Mouse (Mus musculus) cerebellum, postnatal 4 days (tissue): Measurements from ENCODE around the gene Foxp1.

Source experiments
- DNase-seq, 2 experiments: peaks; one replicate each; pipeline ENCODE4 v3.0.0; 2022; ENCODE audit warnings: low spot score in 2 of 2, mixed read lengths in 1 of 2

Gene Foxp1

GRCm38 (mm10) chr6:99485217-99485883 lies 37.2 kb downstream of the Foxp1 start:
- peak; percentile 22 to 47 for DNase-seq

- DNase-seq, result no peak
Measured at GRCm38 (mm10) chr6:99484884-99485216, 37.7 kb downstream of the Foxp1 start.

DNA sequence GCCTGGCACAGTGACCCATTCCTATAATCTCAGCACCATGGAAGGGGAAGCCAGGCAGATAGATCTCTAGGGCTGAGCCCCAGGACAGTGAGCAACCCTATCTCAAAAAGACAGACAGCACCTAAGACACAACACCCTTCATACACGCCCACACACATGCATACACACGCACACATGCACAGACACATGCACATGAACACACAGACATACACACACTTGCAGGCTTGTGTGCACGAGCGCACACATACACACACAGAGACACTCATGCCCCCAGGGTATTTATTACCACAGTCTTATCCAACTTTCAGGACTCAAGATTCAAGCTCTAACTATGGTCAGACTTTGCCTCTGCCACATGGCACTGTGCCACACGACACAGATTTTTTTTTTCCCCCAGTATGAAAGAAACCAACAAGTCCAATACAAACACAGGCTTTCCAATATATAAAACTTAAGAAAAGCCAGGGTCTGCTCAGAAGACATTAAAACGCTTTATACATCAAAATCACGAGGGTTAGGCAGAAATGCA lies 38.3 kb downstream of the Foxp1 start:
- DNase-seq, result no peak

DNA sequence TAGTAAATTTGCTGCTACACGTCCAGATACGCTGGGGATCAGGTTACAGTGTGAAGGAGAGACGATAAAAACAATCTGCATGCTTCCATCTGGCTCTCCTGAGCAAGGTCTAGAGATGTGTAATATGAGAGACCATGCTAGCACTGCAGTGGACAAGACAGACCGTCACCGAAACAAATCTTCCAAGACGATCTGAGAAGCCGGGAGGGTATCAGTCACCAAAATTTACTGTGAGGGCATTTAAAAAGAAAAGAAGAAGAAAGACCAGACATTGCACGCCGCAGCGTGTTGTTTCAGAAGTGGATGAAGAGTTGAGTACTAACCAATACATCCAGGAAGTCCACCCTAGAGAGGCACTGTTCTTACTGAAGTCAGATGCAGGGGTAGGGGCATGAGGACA lies 39.0 kb downstream of the Foxp1 start:
- DNase-seq, result no peak

- no peak for DNase-seq
Measured at GRCm38 (mm10) chr6:99481568-99481967, 41.0 kb downstream of the Foxp1 start.

DNA sequence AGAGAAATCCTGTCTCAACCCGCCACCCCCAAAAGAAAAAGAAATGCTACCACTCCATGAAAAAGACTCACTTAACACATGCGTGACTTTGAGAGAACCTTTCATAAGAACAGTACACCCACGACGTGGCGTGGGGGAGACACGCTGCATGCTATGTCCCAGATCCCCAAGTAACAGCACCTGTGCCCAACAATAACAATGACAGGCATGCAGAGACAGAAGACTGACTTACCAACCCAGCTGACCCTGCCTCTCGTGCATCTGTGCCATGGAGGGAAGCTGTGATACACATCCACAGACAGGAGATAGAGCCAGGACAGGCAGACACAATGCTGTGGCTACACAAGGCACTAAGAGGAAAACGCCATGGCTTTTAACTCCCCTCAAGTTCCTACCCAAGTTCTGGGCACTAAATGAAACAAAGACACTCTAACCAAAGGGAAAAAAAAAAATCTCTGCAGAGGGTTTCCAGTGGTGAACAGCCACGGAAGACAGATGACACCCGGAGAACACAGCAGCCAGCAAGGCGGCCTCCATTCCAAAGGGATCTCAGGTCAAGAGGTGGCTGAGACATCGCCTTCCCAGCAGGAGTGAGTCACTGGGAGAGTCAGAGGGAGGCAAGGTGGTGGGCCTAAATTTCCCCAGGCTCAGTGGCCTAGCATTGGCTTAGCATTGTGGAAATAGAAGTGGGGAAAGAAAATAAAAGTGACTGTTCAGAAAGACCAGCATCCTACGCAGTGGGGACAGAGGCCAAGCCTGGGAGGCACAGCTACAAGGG lies 43.5 kb downstream of the Foxp1 start:
- DNase-seq, result no peak

- DNase-seq, result no peak
Measured at GRCm38 (mm10) chr6:99475040-99475439, 47.5 kb downstream of the Foxp1 start.

- no peak for DNase-seq
Measured at GRCm38 (mm10) chr6:99470906-99471305, 51.6 kb downstream of the Foxp1 start.

GRCm38 (mm10) chr6:99469134-99469834 lies 53.2 kb downstream of the Foxp1 start:
- DNase-seq, result no peak

- DNase-seq, result no peak
Measured at GRCm38 (mm10) chr6:99467831-99468230, 54.7 kb downstream of the Foxp1 start.

GRCm38 (mm10) chr6:99467109-99467508 lies 55.4 kb downstream of the Foxp1 start:
- no peak for DNase-seq

DNA sequence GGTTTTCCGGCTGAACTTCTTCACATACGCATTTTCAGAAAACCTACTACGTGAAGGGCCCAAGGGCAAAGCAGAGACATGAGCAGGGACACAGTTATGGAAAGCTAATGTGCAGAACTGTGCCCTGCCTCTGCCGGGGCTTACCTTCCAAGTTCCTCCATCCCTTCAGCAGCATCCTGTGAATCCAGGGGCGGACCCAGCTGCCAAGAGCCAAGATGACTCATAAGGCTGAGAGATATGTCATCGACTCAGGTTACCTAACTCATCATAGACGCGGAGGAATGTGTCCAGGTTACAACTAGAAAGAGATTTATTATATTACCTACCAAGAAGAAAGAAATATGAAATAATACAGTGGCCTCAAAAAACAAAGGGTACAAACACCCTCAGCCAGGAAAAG lies 56.2 kb downstream of the Foxp1 start:
- no peak for DNase-seq

DNA sequence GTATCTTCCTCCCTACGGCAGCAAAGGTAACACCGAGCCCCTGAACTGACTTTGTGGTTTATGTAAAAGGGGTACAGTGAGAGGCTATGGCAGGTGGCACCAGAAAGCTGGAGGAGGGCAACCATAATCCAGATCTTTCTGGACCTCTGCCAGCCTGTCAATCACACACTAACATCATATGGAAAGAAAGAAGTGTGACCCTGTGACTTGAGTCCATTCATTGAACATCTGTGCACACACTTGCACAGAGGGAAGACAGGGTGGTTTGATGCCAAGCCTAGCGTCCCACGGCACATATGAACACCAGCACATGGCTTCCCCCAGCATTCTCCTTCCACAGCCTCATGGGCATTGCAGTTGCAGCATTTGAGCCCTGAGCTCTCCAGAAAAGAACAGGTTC lies 58.1 kb downstream of the Foxp1 start:
- peak in 1 of 2 experiments; percentile 6 for DNase-seq

GRCm38 (mm10) chr6:99463906-99464305 lies 58.6 kb downstream of the Foxp1 start:
- DNase-seq, result peak in 1 of 2 experiments; percentile 44

DNA sequence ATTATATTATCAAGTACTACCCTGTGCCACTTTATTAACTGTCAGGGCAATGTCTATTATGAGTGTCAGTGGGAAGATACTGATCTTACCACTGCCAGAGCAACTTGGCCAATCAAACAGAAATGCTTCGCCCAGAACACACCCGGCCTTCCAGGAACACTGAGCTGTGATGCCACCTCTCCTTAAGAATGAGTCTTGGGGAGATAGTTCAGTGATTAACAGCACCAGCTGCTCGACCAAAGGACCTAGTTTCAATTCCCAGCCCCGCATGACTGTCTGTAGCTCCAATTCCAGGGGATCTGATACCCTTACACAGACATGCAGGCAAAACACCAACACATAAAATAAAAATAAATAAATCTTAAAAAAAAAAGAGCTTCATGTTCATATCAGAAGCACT lies 63.7 kb downstream of the Foxp1 start:
- DNase-seq, result no peak

DNA sequence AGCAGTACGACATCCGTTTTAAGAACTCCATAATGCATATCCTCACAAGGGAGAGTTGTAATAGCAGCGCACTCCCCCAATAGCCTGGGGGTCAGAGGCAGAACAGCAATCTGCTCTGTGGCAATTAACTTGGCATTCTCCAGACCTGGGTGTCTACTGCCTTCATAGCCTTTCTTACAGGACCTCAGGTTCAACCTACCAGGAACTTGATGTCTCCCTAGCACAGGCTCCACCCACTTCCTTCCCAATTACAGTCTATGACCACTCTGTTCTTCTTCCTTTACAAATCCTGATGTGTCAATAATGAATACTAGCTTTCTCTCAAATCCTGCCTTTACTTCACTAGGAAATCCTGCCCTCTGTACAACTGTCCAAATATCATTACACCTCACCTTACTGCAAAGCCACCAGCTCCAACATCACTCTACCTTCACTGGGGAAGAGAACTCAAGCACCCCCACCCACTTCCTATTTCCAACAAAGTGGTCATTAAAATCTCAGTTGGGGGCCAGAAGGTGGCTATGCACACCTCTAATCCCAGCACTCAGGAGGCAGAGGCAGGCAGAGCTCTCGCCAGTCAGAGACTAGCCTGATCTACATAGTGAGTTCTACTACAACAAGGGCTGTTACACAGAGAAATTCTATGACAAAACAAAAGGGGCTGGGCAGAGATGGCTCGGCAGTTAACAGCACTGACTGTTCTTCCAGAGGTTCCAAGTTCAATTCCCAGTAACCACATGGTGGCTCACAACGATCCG lies 68.6 kb downstream of the Foxp1 start:
- no peak for DNase-seq

DNA sequence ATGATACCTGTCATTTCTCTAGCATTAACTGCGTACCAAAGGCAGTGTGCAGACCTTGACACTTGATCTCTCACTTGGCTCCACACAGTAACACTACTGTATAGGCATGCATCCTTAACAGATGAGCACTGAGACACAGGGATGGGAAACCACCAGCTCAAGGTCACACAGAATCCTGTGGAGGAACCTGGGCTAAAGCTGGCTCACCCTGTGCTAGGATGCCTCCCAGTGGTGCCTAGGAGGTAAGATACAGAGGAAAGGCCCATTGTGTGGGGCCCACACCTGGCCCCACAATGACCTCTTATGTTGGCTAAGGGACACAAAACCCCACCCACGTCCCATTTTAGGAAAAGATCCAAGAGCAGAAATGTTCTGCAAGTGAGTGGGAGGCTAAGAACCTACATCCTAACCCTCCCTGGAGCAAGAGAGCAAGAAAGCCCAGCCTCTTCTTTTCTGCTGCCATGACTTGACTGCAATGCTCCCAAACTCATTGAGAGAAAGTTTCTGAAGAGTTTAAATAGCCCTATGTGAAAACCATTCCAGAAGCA lies 69.8 kb downstream of the Foxp1 start:
- DNase-seq, result no peak

DNA sequence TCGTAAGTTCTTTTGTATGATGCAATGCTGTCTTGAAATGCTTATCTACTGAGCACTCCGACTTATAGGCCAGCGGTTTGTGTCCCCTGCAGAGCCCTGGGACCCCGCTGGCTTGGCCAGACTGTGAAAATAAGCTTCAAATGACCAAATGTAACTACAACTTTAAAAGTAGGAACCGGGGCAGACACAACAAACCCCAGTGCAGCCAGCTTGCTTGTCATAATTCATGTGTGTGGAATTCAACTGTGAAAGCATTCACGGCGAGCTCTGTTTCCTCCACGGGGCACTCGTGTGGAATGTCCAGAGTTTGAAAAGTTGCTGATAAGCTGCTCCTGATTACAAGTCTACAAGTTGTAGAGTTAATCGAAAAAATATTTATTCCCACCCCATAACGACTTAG lies 71.0 kb downstream of the Foxp1 start:
- DNase-seq, result no peak

DNA sequence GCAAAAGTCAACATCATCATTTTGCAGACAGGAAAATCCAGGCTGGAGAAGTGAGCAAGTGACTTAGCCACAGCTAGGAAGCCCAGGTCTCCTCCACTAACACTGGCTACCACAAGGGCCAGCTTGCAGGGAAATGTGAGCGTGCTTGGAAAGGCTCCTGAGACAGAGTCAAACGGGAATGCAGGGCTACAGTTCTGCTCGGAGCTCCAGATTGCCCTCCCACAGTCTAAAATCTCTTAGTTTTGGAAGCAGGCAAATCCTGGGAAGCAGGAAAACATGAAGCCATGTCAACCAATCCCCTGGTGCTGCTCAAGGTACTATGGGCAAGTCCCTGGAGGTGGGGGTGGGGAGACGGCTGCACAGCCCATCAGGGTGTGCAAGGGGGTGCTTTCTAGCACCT lies 75.1 kb downstream of the Foxp1 start:
- no peak for DNase-seq

DNA sequence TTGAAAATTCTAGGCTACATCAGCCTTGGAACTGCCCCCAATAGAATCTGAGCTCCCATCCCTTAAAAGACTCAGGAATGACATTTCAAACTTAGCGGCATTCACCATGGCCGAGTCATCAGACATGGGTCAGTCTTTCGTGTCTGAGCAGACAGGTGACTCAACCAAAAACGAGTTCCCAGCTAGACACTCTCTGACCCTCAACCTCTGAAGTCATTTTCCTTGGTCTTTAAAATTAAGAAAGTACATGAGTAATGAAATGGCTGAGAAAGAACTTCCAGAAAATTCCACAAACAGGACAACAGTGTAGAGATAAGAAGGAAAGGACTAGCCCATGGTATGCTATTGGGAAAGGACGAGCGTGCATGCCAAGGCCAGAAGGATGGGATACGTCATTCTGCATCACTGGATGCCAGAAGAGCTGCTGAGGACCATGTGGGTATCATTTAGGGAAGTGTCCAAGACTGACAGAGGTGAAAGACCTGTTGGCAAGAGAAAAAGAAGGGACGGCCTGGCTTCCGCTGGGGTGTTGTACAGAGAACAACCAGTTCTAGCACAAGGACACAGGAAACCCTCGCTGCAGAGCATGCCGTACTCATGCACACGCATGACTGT lies 75.6 kb downstream of the Foxp1 start:
- no peak for DNase-seq

GRCm38 (mm10) chr6:99443460-99443859 lies 79.1 kb downstream of the Foxp1 start:
- no peak for DNase-seq
